Mouse (Mus musculus) cerebellum, adult (tissue): ENCODE measurements around the gene Tnfrsf17.
"Not testable (repeated sequence)": the region's sequence is repeated elsewhere in the genome, so short reads cannot be mapped to it uniquely, and the experiment has no call there.

Experiments
- ATAC-seq: cut with Nextera tagmentation; 2 replicates; pipeline ENCODE4 v1.9.2; 2017; ENCODE audit warnings: mild to moderate bottlenecking, moderate library complexity, mixed read lengths; ENCODE audit not compliant: insufficient number of reproducible peaks, low FRiP score, low TSS enrichment

Tnfrsf17 gene

GRCm38 (mm10) chr16:11313512-11313911, at the start of gene Tnfrsf17:
Tnfrsf17 (plus strand) TSS chr16:11313812.
- ATAC-seq: no peak

- ATAC-seq: no peak
Observed at GRCm38 (mm10) chr16:11266556-11266955, 47.1 kb upstream of the Tnfrsf17 start.

- ATAC-seq: no peak
Observed at GRCm38 (mm10) chr16:11269808-11270207, 43.8 kb upstream of the Tnfrsf17 start.

GRCm38 (mm10) chr16:11270642-11271041, 43.0 kb upstream of the Tnfrsf17 start:
- no peak for ATAC-seq

DNA sequence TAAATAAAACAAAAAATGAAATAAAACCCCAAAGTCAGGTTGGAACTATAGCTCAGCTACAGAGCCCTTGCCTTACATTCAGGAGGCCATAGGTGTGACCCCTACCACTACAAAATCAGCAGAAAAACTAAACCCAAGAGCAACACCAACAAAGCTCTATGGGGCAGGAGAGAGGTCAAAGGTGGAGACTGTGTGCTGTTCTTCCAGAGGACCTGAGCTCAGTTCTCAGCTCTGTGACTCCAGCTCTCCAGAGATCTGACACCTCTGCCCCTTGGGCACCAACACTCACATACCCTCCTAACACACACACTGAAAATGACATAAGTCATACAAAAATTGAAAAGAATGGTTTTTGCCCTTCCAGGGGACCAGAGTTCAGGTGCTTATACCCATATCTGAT, 42.5 kb upstream of the Tnfrsf17 start:
- ATAC-seq: no peak

GRCm38 (mm10) chr16:11276888-11277287, 36.7 kb upstream of the Tnfrsf17 start:
- no peak for ATAC-seq

DNA sequence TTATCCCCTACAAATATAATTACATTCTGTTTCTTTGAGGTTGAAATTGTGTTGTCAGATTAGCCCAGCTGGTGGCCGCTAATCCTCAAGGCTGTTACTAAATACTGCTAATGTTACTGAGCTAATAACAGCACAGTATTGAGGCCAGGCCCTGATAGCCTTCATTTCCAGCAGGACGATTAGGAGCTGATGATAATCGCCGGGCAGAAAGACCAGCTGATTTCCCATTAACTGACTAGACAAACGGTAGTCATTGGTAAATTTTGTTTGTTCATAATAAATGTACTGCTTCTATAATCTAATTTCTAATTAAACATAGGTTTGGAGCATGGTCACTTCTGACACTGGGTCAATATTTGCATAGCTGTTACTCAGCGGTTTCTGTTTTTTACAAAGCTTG, 34.8 kb upstream of the Tnfrsf17 start:
- ATAC-seq: no peak

GRCm38 (mm10) chr16:11282655-11283232, 30.9 kb upstream of the Tnfrsf17 start:
- ATAC-seq: no peak

DNA sequence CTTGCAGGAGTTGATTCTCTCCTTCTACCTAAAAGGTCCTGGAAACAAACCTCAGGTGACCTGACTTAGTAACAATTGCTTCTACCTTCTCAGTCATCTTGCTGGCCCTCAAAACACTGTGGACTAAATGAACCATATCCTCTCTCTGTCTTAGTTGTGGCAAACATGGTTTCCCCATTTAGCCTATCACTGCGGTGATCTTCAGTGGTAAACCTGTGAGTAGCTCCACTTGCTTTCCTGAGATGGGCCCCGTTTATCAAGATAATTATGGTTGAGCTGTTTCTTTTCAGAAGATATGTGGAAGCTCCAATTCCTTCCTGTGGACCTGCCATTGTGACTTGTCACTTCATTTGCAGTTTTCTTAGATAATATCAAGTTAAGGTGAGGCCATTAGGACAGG, 28.7 kb upstream of the Tnfrsf17 start:
- ATAC-seq: no peak

DNA sequence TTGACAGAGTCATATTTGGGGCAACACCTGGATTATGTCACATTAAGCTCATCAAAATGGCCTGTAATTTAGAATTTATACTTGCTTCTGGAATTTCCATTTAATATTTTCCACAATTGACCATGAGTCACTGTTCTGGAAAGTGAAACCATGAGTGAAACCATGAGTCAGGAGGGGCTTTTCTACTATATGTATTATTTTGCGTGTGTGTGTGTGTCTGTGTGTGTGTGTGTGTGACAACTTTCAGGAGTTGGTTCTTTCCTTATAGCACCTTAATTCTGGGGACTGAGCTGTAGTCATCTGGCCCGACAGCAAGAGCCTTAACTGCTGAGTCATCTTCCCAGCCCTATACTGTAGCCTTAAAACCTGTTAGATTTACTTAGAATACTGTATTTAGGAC, 27.7 kb upstream of the Tnfrsf17 start:
- ATAC-seq: no peak

DNA sequence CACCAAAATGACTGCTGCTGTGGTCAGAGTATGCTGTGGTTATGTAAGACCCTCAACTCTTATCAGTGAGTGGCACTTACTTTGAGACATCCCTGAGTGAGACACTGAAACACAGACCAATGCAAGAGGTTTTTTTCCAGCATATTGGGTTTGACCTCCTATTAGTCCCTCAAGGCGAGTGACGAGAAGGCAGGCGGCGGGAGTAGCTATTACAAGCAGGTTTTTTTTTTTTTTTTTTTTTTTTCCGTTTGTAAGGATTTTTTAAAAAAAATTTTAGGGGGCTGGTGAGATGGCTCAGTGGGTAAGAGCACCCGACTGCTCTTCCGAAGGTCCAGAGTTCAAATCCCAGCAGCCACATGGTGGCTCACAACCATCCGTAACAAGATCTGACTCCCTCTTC, 24.7 kb upstream of the Tnfrsf17 start:
- not testable (repeated sequence) for ATAC-seq

DNA sequence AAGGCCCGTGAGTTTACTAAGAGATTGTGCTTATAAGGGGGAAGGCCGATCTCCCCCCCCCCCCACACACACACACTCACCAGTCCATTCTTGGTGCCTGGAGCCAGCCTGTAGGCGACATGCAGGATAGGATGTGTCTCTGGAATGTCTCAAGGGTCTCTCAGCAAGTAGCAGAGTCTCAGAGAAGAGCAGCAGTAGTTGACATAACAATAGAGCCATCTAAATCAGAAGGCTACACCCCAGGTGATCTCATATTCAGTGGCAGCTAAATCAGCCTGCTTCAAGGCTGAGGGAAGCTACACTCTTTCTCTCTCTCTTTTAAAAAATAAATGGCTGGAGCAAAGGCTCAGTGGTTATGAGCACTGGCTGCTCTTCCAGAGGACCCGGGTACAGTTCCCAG, 18.0 kb upstream of the Tnfrsf17 start:
- ATAC-seq: not testable (repeated sequence)

DNA sequence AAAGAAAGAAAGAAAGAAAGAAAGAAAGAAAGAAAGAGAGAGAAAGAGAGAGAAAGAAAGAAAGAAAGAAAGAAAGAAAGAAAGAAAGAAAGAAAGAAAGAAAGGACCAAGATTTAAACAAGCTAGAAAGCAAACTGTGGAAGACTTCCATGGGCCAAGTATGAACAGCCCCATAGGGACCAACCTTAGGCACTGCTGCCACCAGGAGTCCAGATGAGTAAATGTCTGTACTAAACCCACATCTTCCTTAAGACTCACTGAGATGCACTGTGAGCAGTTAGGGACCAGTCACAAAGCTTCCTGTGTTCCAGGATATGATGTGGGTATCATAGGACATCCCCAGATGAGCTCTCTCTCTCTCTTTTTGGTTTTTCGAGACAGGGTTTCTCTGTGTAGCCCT, 15.9 kb upstream of the Tnfrsf17 start:
- ATAC-seq: not testable (repeated sequence)

DNA sequence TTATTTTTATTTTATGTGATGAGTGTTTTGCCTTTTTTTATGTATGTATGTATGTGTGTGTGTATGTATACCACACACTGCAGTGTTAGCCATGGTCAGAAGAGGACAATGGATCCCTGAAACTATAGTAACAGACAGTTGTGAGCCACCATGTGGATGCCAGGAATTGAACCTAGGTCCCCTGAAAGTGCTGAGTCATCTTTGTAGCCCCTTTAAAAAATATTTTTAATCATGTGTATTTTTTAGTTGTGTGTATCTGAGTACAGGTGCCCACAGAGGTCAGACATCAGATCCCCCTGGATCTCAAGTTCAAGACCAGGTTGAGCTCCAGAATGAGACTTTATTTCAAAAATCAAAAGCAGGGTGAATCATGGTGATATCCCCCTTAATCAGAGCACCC, 9.9 kb upstream of the Tnfrsf17 start:
- no peak for ATAC-seq

DNA sequence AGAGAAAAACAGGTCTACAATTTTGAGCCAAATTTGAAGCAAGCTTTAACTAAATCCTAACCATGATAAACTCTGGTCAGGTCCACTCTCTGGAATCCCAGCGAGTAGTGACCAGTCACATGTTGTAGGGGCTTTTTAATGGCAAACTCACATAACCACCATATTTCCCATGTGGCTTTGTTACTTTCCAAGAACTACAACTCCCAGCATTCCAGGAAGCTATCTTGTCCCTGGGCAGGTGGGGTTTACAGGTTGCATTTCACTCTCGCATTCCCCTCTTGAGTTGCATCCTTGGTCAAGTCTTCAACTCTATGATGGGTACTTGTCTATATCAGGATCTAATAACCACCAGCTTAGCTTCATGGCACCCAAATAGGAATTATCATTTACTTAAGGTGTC, 8.1 kb upstream of the Tnfrsf17 start:
- no peak for ATAC-seq

DNA sequence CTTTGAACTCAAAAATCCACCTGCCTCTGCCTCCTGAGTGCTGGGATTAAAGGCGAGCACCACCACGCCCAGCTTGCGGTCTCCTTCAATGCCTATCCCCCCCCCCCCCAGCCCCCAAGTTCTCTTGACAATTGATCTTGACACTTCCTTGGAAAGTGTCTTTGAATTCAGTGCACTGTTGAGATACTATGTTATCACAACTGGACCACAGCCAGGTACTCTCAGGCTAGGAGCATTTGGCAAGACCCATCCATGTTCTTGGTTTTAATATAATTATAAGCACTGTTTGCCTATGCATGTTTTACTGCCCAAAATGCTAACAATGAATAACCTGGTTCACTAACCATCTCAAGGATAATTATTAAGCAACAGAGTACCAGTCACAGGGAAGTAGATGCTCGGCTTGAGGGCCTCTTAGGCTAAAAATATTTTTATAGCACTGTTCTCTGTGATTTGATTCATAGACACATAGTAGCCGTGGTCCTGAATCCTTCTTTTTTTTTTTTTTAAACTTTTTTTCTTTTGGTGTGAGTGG, 2.2 kb downstream of the Tnfrsf17 start:
- ATAC-seq: no peak

DNA sequence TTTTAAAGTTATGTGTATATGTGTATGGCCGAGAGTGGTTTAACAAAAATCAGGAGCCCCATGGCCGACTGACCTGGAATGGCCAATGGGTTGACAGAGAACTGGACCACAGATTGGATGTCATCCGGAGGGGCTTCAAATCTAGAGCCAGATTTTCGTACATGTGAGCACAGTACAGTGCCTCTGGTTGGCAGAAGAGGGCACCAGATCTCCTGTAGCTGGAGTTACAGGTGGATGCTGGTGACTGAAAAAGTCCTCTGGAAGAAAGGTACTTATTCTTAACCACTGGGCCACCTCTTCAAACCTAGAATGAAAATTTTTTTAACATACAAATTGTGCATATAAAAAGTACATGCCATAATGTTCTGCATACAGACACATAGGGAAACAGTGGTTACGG, 3.1 kb downstream of the Tnfrsf17 start:
- no peak for ATAC-seq

DNA sequence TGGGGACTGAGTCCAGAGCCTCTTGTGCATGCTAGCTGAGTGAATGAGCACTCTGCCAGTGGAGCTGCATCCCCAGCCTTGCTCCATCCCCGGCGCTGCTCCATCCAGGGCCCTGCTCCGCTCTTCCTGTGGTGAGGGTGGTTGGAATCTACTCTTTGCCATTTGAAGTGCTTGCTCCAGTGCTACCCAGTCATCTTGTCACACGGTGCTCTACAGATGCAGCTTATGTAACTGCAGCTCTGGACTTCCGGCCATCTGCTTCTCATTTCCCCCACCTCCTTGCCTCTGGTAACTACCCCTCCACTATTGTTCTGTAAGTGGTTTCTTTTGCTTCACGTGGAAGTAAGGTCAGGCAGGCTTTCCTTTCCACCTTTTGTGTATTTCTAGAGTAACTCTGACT, 3.7 kb downstream of the Tnfrsf17 start:
- no peak for ATAC-seq

- peak; percentile 92 for ATAC-seq
Observed at GRCm38 (mm10) chr16:11322409-11323323, 9.1 kb downstream of the Tnfrsf17 start, which contains the start of gene Snx29. Snx29 (plus strand) TSS chr16:11322908.

- peak; percentile 3; the same call in 1 of the 2 replicates for ATAC-seq
Observed at GRCm38 (mm10) chr16:11323324-11324051, 9.9 kb downstream of the Tnfrsf17 start.
